In the genomic region with DNA sequence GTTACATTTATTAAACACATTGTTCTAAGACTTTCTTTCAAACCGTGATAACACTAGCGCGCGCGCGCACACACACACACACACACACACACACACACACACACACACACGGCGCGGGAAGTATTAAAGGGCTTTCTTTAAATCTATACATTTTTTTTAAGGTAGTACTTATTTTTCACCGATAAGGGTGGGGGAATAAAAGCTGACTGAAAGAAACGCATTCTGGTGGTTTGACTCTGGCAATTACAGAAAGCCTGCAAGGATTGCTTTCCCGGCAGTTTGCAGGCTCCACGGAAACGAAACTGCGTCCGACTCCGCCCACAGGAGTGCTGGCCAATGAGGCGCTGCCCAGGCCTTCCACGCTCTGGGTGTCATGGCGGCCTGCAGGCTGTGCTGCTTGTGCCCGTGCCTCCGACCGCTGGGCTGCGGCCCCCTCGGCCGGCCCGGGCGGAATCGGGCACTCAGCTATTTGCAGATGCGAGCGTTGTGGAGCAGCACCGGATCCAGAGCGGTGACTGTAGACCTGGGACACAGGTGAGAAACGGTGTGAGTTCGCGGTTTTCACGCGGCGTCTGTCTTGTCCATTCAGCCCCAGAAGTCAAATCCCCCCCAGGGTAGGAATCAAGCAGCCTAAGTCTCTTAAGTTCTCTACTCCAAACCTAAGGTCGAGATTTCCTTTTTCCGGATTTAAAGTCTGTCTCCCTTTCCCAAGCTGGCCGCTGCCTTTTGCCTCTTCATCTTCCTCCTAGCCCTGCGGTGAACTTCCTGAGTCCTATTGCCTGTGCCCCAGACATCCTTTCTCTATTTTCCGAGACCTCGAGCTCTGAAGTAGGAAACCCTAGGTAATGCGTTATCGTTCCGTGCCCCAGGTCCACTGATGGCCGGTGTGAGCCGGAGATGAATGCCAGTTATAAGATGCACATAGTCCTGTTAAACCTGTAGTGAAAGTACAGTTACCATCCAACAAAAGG, we compare ENCODE assay signal across 7 mouse cellular contexts. TPM values are rescaled to one million over a fixed set of nuclear protein-coding genes. Genes with fewer than 3 reads are reported as not detected.
DNase-seq lines count a peak whose midpoint lies in the region; ATAC-seq lines count a peak whose summit lies in the region.

A gene (plus strand): TSS at position 360 of the 971 bp plus-strand sequence.

- H3K9ac ChIP-seq in intestine, embryonic 15.5 days, result peak within 1 kb of the TSS; percentile 79

- peak within 1 kb of the TSS; percentile 55 for H3K4me2 ChIP-seq in intestine, embryonic 15.5 days (replicated peaks)

- peak; percentile 96 for DNase-seq in adrenal gland, adult 2 months
- peak; percentile 86 for DNase-seq in embryo, embryonic 11.5 days (ENCODE audit: low read depth, low spot score)
- peak; percentile 85 for DNase-seq in gastrocnemius, postnatal 36 days
- peak; percentile 92 to 96 for DNase-seq in left cerebral cortex, postnatal 25 days (ENCODE audit: low spot score in 2 of 2)
- DNase-seq in midbrain, embryonic 10.5 days (ENCODE audit: low spot score), result peak; percentile 93
- DNase-seq in right cerebral cortex, postnatal 4 days, result peak; percentile 85

- intact Hi-C loops in gastrocnemius, postnatal 36 days (cut with DNase I), result no loop called here
- intact Hi-C loops in left cerebral cortex, postnatal 25 days (cut with DNase I), result loop anchor here (2.0 to 10.0 kb wide), 4 partner anchors 42 to 1814 kb away; a partner anchor contains a TSS

- peak; percentile 100 for ATAC-seq in intestine, embryonic 15.5 days

- peak within 1 kb of the TSS; percentile 84 for H3K4me3 ChIP-seq in intestine, embryonic 15.5 days (replicated peaks)
- peak within 1 kb of the TSS; percentile 86 for H3K4me3 ChIP-seq in midbrain, embryonic 10.5 days

- H3K4me1 ChIP-seq in intestine, embryonic 15.5 days (replicated peaks), result no peaks in the 10 kb centered on the region
- H3K4me1 ChIP-seq in midbrain, embryonic 10.5 days, result peaks cover 10% of the 10 kb centered on the region

- no peaks in the 10 kb centered on the region for H3K9me3 ChIP-seq in intestine, embryonic 15.5 days
- no peaks in the 10 kb centered on the region for H3K9me3 ChIP-seq in midbrain, embryonic 10.5 days (replicated peaks)

- WGBS in intestine, embryonic 15.5 days, result 3% methylated on average over 50 of the region's 50 CpGs
- 8% methylated on average over 50 of the region's 50 CpGs for WGBS in midbrain, embryonic 10.5 days

- H3K36me3 ChIP-seq in intestine, embryonic 15.5 days, result peaks cover 4% of the 10 kb centered on the region; the same call in 1 of the 2 replicates
- peaks cover 23% of the 10 kb centered on the region for H3K36me3 ChIP-seq in midbrain, embryonic 10.5 days

- no peaks in the 10 kb centered on the region for H3K27me3 ChIP-seq in intestine, embryonic 15.5 days (replicated peaks)
- H3K27me3 ChIP-seq in midbrain, embryonic 10.5 days (ENCODE audit: low read depth, poor library complexity, severe bottlenecking), result no peaks in the 10 kb centered on the region

- peak within 1 kb of the TSS; percentile 84 for H3K27ac ChIP-seq in intestine, embryonic 15.5 days
- H3K27ac ChIP-seq in midbrain, embryonic 10.5 days (replicated peaks), result peak within 1 kb of the TSS; percentile 92

RNA-seq across cellular contexts. Expression of the gene that starts here (rescaled TPM):
- 10 to 100 TPM; 47.8 to 56.2 TPM for total RNA-seq in adrenal gland, adult 2 months (2021)
- 12.6 and 15.9 TPM in 2 replicates for polyA plus RNA-seq in adrenal gland, adult 2 months (2012; rRNA removed)
- total RNA-seq in gastrocnemius, postnatal 36 days (2021), result 10 to 100 TPM; 14.3 to 15.8 TPM
- 44.0 and 50.6 TPM in 2 replicates for polyA plus RNA-seq in intestine, embryonic 15.5 days (2015; fragmentation: Nextera tagmentation; extraction: Ambion mirVana)
- 10 to 100 TPM; 19.5 to 21.4 TPM for total RNA-seq in left cerebral cortex, postnatal 25 days (2021)
- 37.3 and 42.3 TPM in 2 replicates for polyA plus RNA-seq in midbrain, embryonic 10.5 days (2016; fragmentation: Nextera tagmentation; extraction: Ambion mirVana)

Comparison
In these comparisons a context has a peak if more than half of its experiments do, and no peak if none do; other contexts are left out.
1. Peak in every context shown above with its lines: DNase-seq, ATAC-seq, H3K4me3 ChIP-seq and H3K27ac ChIP-seq.